Mouse (Mus musculus): Measurements from ENCODE around the gene Krtap4-6.
"Not testable (repeated sequence)": the region's sequence is repeated elsewhere in the genome, so short reads cannot be mapped to it uniquely, and the experiment has no call there.

The Krtap4-6 gene

DNA sequence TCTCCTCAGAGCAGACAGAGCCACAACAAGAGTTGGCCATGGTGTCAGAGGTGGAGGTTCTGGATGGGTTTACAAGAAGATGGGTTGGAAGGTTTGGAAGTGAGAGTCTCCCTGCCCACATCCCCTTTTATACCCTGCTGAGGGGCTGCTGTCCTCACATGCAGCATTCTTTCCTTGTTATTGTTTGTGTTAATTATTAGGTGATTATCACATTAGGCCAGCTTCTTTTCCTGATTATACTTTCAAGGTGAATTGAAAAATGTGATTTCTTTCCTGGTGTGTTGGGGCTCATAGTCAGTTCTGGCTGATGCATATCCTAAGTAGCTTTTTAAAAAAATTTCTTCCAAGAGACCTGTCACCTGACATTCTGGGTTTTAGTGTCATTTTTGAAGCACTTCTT is at the start of gene Krtap4-6:
Gene Krtap4-6 (minus strand): TSS at position 101 of the 400 bp plus-strand sequence.
- no peak for DNase-seq (ENCODE audit: low read depth, low spot score)

DNA sequence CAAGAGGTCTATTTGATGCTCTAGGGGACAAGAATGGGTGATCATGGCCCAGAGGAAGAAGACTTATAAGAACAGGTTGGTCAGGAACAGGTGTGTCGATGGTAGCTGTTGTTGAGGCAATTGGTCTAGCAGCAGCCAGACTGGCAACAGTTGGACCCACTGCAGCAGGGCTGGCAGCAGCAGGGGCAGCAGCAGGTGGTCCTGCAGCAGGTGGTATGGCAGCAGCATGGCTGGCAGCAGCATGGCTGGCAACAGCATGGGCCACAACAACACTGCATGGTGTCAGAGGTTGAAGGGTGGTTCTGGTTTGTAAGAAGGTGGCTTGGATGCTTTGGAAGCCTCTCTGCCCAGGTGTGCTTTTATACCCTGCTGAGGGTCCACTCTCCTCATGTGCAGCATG is 24.7 kb upstream of the Krtap4-6 start, which contains the start of gene Gm14190:
Gene Gm14190 (minus strand): TSS at position 278 of the 400 bp plus-strand sequence.
- no peak for DNase-seq (ENCODE audit: low read depth, low spot score)

- DNase-seq (ENCODE audit: low read depth, low spot score): not testable (repeated sequence)
These were observed 19.5 kb upstream of the Krtap4-6 start for GRCm38 (mm10) chr11:99685235-99685634.

DNA sequence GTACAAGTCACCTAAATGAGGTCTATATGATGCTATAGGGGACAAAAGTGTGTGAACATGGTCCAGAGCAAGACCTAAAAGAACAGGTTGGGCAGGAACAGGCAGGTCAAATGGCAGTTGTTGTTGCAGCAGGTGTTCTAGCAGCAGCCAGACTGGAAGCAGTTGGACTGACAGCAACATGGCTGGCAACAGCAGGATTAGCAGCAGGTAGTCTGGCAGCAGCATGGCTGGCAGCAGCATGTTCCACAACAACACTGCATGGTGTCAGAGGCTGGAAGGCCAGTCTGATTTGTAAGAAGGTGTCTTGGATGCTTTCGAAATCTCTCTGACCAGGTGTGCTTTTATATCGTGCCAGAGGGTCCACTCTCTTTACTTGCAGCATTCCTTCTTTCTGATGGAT is 17.7 kb upstream of the Krtap4-6 start:
- DNase-seq (ENCODE audit: low read depth, low spot score): no peak

DNA sequence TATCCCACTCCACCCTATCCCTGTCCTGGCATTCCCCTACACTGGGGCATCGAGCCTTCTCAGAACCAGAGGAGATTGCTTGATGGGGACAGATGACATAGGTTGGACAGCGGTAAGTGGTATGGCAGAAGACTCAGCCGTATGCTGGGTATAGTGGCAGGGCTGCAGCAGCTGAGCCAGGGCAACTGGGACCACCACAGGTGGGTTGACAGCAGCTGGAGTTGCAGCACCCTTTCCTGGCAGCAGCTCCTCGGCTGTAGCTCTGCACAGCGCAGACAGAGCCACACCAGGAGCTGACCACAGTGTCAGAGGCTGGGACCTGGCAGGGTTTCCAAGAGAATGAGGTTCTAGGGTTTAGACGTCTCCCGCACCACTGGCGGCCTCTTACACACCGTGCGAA is 3.0 kb downstream of the Krtap4-6 start:
- DNase-seq (ENCODE audit: low read depth, low spot score): no peak

GRCm38 (mm10) chr11:99659256-99659655 is 6.5 kb downstream of the Krtap4-6 start:
- no peak for DNase-seq (ENCODE audit: low read depth, low spot score)

DNA sequence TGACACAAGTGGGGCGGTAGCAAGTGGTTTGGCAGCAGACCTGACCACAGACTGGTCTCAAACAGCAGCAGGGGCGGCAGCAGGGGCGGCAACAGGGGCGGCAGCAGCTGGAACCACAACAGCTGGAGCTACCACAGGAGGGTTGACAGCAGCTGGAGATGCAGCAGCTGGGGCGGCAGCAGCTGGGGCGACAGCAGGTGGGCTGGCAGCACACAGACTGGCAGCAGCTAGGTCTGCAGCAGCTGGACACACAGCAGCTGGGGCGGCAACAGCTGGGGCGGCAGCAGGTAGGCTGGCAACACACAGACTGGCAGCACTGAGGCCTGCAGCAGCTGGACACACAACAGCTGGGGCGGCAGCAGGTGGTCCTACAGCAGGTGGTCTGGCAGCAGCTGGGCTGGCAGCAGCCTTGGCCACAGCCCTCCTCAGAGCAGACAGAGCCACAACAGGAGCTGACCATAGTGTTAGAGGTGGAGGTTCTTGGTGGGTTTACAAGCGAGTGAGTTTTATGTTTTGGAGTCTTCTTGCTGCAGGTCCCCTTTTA is 7.2 kb downstream of the Krtap4-6 start, which contains the start of gene Gm11563:
Gene Gm11563 (minus strand): TSS at position 494 of the 544 bp plus-strand sequence.
- DNase-seq (ENCODE audit: low read depth, low spot score): not testable (repeated sequence)

- DNase-seq (ENCODE audit: low read depth, low spot score): no peak
These were observed 8.7 kb downstream of the Krtap4-6 start for GRCm38 (mm10) chr11:99657051-99657450.

DNA sequence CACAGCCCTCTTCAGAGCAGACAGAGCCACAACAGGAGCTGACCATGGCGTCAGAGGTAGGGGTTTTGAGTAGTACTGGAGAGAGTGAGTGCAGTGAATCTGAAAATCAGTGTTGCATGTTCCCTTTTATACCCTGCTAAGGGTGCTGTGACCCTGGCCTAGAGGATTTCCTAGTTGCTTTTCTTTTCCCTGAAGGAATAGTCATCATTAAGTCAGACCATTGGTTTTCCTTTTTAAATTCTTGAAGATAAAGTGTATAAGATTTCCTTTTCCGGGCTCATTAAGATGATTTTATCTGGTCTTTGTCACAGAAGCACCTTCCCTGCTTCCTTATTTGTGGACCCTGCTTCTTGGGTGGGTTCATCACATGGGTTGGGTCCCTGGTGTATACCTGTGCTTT is 15.6 kb downstream of the Krtap4-6 start, which contains the start of gene Gm11555:
Gene Gm11555 (minus strand): TSS at position 101 of the 400 bp plus-strand sequence.
- DNase-seq (ENCODE audit: low read depth, low spot score): no peak

DNA sequence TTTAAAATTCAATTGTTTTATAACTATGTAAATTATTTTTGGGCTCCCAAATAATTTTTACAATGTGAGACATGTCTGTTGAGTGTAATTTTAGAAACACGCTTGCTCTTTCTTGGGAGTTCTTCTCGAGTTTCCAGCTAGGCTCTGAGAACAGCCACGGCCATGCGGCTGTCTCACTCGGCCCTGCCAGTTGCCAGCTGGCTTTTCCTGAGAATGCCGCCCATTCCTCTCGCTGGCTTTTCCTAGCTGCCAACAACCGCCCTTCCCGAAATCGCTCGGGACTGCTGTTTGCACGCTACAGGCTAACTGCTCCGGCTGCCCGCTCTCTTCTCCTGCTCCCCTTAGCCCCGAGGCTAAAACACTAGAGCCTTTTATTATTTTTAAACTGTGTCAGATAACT is 19.3 kb downstream of the Krtap4-6 start:
- DNase-seq (ENCODE audit: low read depth, low spot score): no peak

DNA sequence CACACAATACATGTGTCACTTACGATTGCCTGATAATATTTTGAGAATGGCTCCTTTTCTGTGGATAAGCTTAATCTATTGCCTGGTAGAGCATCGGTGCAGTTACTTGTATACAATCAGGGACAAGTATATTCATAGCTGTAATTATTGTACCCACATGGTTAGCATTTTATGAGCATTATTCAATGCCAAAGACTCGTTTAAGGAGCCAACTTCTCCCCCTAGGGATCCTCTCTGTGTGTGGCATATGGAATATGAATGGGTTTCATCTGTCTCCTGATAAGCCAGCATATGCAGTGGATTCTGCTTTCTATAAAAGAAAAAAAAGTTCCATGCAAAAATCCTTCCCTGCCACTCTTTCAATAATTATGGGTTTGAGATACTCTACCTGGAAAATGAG is 21.4 kb downstream of the Krtap4-6 start:
- DNase-seq (ENCODE audit: low read depth, low spot score): no peak

DNA sequence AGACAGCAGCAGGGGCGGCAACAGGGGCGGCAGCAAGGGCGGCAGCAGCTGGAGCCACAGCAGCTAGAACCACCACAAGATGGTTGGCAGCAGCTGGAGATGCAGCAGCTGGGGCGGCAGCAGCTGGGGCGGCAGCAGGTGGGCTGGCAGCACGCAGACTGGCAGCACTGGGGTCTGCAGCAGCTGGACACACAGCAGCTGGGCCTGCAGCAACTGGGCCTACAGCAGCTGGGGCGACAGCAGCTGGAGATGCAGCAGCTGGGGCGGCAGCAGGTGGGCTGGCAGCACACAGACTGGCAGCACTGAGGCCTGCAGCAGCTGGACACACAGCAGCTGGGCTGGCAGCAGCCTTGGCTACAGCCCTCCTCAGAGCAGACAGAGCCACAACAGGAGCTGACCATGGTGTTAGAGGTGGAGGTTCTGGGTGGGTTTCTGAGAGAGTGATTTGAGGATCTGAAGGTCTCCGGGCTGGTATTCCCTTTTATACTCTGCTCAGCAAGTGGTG is 22.1 kb downstream of the Krtap4-6 start, which contains the start of gene Krtap4-7:
Gene Krtap4-7 (minus strand): TSS at position 455 of the 505 bp plus-strand sequence.
- not testable (repeated sequence) for DNase-seq (ENCODE audit: low read depth, low spot score)

- DNase-seq (ENCODE audit: low read depth, low spot score): peak; percentile 29
These were observed 24.8 kb downstream of the Krtap4-6 start for GRCm38 (mm10) chr11:99640926-99641325.

DNA sequence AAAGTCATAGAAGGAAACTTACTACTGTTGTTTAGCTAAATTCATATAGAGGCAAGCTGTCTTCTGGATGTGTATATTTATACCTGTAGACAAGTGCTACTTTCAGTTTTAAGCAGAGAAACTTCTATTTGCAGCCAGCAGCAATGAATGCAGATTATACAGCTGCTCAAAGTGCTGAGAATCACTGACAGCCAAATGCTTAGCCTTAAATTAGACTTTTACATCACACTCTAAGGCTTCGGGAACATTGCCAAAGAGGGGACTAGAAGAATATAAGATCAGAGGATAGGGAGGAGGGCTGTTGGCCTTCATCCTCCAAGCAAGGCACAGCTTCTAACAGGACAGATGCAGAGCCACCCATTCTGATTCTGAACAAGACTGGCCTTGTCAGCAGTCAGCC is 28.7 kb downstream of the Krtap4-6 start:
- no peak for DNase-seq (ENCODE audit: low read depth, low spot score)

DNA sequence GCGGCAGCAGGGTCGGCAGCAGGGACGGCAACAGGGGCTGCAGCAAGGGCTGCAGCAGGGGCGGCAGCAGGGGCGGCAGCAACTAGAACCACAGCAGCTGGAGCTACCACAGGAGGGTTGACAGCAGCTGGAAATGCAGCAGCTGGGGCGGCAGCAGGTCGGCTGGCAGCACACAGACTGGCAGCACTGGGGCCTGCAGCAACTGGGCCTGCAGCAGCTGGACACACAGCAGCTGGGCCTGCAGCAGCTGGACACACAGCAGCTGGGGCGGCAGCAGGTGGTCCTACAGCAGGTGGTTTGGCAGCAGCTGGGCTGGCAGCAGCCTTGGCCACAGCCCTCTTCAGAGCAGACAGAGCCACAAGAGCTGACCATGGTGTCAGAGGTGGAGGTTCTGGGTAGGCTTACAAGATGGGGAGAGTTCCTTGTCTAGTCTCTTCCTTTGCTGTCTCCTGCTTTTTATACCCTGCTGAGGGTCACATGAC is 31.1 kb downstream of the Krtap4-6 start, which contains the start of gene Krtap4-2:
Gene Krtap4-2 (minus strand): TSS at position 432 of the 482 bp plus-strand sequence.
- DNase-seq (ENCODE audit: low read depth, low spot score): no peak

DNA sequence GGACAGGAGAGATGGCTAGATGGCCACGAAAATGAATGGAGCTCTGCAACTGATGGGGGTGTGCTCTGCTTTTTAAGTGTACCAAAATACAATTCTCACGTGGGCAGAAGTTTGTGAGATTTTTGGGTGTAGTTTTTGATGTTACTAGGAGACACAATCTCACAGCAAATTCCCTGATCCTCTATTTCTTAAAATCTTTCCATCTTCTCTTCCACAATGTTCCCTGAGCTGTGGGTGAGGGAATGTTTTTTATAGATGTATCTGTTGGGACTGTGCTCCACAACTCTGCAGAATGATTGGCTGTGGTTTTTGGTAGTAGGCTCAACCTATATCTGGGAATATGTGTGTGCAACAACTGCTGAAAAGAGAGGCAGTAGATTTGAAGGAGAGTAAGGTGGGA is 32.5 kb downstream of the Krtap4-6 start:
- DNase-seq (ENCODE audit: low read depth, low spot score): no peak

GRCm38 (mm10) chr11:99630890-99631289 is 34.9 kb downstream of the Krtap4-6 start:
- no peak for DNase-seq (ENCODE audit: low read depth, low spot score)

DNA sequence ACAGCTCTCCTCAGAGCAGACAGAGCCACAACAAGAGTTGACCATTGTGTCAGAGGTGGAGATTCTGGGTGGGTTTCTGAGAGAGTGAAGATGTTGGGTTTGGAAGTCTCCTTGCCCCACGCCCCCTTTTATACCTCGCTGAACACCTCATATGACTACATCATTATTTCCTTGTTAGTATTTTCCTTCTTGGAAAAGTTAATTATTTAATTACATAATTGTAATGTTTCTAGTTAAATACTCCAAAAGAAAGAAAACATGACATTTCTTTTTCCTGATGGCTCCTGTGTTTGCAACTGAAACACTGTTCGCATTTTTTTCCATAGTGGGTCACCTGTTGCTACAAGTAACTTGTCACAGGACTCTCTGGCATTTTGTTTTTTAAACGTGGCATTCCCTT is 37.6 kb downstream of the Krtap4-6 start, which contains the start of gene Krtap4-1:
Gene Krtap4-1 (minus strand): TSS at position 101 of the 400 bp plus-strand sequence.
- DNase-seq (ENCODE audit: low read depth, low spot score): no peak

DNA sequence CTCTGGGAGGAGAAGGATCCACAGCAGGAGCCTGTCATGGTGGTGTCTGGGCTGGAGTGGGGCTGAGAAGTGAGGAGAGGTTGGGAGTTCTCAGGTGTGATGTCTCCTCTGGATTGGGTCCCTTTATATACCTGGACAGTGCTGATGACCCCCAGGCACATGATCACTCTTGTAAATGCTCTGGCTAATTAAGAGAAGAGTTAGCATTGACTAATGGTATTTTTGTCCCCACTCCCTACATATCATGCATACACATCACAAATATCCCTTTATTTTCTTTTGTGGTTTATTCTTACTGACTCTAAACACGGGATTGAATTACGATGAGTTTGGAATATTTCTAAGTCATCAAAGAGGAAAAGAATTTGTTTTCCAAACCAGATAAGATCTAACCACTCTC is 45.4 kb downstream of the Krtap4-6 start, which contains the start of gene Gm11562:
Gene Gm11562 (minus strand): TSS at position 101 of the 400 bp plus-strand sequence.
- DNase-seq (ENCODE audit: low read depth, low spot score): no peak
